Mouse (Mus musculus) megakaryocyte, adult 5-6 weeks (primary cell): ENCODE measurements at regions not wholly inside any gene's neighbourhood (a gene's known extent, or its start where the extent isn't known, plus 50 kb on each side); places are given as distances from the start of the nearest gene placed in this dataset.

Experiments
- ATAC-seq: 2 replicates; pipeline ENCODE4 v1.8.0; 2016; ENCODE audit warnings: mild to moderate bottlenecking, inconsistent platforms; ENCODE audit not compliant: poor library complexity, severe bottlenecking

GRCm38 (mm10) chr12:79946777-79947176, 166.0 kb downstream of the Zfp36l1 start:
- ATAC-seq: 0 out of 2 replicates have a peak, but pooled peaks have one; percentile 41

DNA sequence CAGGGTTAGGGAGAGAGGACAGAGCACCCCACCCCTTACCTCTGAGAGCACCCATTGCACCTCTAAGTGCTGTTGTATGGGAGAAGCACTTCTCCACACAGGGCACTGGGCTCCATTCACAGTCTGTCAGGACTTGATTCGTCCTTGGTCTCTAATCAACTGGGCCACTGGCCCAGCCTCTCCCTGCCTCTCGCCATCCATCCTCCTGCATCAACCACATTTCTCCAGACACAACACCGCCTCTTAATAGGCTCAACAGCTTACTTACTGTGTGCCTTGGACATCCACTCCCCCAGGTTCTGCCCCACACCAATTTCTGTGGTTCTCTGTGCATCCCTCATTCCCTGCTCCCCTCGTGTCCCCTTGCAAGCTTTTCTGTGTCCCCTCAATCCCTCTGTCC, 166.9 kb downstream of the Zfp36l1 start:
- ATAC-seq: no peak

DNA sequence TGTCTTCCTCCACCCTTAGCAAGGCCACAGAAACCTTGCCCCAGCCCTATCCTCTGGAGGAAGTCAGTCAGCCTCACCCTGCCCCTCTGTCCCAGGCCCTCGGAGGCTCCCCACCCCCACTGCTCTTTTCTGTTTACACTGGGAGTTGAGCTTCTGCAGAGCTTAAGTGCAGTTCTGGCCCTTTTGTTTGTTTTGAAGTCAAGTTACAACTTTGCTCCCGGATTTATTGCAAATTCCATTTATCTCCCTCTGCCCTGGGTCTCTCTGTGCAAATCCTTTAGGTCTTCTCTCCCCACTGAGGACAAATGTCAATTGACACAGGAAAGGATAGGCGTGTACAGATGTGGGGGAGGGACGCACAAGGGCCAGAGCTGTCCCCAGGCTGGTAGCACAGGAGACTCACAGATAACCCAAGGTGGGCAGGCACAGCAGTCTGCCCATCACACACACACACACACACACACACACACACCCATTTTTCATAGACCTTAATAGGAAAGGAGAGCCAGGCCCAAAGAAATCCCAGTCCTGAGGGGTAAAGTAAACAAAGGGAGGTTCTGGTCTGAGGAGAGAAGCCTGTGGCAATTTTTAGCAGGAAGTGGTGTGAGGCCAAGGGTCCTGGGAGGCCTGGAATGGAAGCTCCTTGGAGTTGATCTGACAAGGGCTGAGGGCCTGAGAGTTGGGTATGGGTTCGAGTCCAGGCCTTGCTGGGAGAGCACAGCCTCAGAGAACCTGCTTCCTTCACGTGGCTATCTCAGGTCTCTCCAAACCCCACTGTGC, 167.9 kb downstream of the Zfp36l1 start:
- ATAC-seq: no peak

GRCm38 (mm10) chr12:79944090-79944489, 168.7 kb downstream of the Zfp36l1 start:
- ATAC-seq: no peak

DNA sequence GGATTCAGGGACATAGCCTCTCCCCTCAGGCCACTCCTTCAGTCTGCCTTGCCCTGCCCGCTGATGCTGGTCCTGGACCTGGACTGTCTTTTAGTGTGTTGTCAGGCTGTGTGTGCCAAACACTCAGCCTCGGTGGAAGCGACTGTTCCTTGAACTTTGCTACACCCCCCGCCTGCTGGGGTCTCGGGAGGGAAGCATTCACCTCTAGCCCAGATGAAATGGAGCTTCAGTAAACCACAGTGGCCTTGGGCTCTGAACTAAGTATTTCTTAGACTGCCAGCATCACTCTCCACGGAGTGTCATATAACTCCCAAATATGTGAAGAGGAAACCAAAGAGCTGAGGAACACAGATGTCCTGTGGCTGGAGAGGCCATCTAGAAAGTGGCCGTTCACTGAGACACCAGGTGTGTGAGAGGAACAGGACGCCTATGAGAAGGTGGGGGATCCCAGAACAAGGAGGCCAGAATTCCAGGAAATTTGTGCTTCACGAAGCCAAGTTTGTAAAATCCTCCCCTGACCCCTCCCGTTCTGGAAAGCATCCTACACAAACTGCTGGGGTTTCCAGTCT, 170.2 kb downstream of the Zfp36l1 start:
- ATAC-seq: no peak

DNA sequence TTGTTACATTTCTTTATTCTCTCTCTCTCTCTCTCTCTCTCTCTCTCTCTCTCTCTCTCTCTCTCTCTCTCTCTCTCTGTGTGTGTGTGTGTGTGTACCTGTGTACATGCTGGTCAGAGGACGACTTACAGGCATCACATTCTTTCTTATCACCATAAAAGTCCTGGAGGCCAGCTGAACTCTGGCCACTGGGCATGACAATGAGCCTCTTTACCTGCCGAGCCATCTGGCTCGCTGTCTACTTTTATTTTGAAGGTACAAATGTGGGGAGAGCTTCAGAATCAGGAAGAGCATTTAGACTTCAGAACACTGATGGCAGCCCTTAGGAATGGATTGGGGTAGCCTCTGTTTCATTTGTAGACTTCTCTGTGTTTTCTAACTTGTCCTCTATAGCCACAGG, 171.0 kb downstream of the Zfp36l1 start:
- no peak for ATAC-seq

- no peak for ATAC-seq
Measured at GRCm38 (mm10) chr12:79939436-79939835, 173.4 kb downstream of the Zfp36l1 start.

DNA sequence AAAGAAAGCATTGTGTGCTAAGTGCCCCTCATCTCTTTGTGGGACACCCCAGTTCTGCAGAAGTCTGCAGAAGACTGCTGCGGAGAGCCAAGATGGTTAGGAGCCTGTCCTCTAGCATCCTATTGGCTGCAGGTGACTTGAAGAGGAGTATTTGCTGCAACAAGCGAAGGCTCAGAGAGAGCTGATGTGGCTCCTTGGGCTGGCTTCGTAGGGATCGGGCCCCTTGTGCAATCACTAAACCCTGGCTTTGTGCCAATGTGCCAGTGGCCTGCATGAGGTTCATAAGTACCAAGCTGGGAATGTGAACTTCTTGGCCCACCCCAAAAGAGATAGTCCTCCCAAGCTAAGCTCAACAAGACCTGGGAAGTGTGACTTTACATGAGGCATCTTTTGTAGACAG, 174.9 kb downstream of the Zfp36l1 start:
- no peak for ATAC-seq

GRCm38 (mm10) chr12:79936698-79937097, 176.1 kb downstream of the Zfp36l1 start:
- ATAC-seq: no peak

- no peak for ATAC-seq
Measured at GRCm38 (mm10) chr12:79934091-79934490, 178.7 kb downstream of the Zfp36l1 start.

DNA sequence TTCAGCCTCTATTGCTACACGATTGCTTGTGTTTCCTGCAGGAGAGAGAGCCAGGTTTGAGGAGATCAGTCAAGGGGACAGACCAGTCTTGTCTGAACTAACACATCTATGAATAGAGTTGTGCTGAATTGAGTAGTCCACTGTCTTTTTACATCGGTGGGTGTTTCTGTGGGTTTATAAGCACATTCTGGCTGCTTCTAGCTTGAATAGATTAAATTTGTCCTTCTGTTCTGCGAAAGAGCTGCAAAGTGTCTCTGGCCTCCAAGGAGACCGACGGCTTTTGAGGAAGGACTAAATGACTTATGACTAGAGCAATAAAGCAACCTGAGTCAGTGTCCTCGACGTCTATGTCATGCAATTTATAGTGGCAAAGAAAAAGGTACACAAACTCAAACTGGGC, 179.9 kb downstream of the Zfp36l1 start:
- no peak for ATAC-seq

GRCm38 (mm10) chr12:79931455-79931854, 181.4 kb downstream of the Zfp36l1 start:
- ATAC-seq: no peak

DNA sequence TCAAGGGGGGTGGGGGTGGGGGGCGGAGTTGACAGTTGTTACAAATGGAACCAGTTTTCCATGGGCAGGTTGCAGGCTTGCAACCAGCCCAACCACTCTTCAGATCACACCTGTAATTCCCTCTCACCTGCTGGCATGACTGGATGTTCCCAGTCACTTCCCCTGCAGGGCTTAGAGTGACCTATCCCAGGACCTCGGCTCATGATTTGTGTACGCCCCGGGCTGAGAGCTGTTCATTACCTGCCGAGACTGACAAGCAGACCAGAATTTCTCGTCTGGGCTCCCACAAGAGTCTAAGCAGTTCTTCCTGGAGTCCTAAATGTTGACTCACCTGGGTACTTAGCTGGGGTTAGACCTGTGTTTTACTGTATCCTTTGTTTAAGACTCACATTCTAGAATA, 183.0 kb downstream of the Zfp36l1 start:
- no peak for ATAC-seq

DNA sequence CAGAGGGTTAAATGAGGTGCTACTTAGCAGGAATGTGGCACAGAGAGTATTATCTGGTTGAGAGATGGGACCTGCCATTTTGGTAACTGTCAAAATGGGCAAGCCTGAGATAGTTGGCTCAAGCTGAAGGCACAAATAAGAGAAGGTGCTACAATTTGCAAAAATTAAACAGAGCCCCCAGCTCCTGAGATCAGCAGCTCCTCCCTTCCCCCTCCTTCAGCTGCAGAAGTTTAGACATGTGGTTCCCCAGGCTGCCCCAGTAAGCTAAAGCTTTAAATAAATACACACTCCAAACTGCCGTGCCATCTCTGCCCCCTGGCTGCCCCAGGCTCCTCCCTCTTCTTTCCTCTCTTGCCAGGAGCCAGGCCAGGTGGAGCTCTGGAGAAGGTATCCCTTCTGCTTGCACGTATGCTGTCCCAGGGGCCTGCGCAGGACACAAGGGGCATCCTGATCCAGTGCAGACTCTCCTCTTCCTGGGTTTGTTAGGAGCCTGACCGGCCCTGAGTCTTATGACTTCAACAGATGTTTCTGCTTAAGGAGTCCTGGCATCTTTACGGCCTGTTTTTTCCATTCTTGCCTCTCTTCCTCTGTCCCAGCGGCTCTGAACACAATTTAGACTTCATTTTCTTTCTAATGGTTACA, 184.0 kb downstream of the Zfp36l1 start:
- ATAC-seq: no peak

GRCm38 (mm10) chr12:79928298-79928697, 184.5 kb downstream of the Zfp36l1 start:
- ATAC-seq: no peak

GRCm38 (mm10) chr12:79925704-79926588, 186.9 kb downstream of the Zfp36l1 start:
- no peak for ATAC-seq

- ATAC-seq: no peak
Measured at GRCm38 (mm10) chr12:79924921-79925703, 187.7 kb downstream of the Zfp36l1 start.

- ATAC-seq: no peak
Measured at GRCm38 (mm10) chr12:79923811-79924210, 189.0 kb downstream of the Zfp36l1 start.

DNA sequence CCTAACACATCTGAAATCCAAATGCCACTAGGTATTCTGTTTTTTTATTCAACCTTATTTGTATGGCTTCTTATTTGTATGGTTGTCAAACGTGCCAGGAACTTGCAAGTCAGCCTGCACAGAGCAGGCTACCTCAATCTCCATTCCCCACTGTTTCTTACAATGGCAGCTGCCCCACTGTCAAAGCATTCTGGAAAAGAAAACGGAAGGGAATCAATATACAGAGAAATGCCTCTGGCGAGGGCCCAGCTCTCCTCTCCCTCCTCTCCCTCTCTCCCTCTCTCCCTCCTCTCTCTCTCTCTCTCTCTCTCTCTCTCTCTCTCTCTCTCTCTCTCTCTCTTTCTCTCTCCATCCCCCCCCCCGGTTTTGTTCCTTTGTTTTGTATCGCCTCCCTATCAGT, 191.0 kb downstream of the Zfp36l1 start:
- no peak for ATAC-seq

DNA sequence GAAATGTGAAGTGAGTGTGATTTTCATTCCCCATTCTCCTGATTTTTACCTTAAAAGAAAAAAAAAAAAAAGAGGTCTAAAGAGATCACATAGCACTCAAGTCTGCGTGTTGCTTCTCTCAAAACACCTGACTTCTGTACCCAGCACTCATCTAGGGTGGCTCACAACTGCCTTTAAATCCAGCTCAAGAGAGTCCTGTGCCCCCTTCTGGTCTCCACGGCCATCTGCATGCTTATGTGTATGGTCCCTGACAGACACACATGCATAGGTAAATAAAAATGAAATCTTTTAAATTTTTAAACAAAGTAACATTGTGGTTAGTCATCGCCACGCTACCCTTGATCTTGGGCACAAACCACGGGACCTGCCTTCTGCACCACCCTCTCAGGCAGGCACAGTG, 193.8 kb downstream of the Zfp36l1 start:
- ATAC-seq: no peak
